In genomic region chr17:27451787-27452186, GRCm38 (mm10) we compare ENCODE assay signal across 9 mouse cellular contexts.
DNase-seq lines count a peak whose midpoint lies in the region; ATAC-seq and TF ChIP-seq lines count a peak whose summit lies in the region.
"Had no signal": no experiment of that assay in that cellular context is flagged by ENCODE, and none has a peak within 500 bp of the region (broad histone marks: within the 10 kb centered on the region; RNA-seq: fewer than 3 reads in every experiment).

No protein-coding gene starts in this region.

- no peaks in the 10 kb centered on the region for H3K27me3 ChIP-seq in forebrain, postnatal 0 days (ENCODE audit: insufficient read depth, low read length)
- 0 out of 2 replicates have a peak, but pooled peaks cover 3% of the 10 kb centered on the region for H3K27me3 ChIP-seq in forebrain, embryonic 14.5 days (replicated peaks; ENCODE audit: control insufficient read depth, insufficient read depth, low read length)
- H3K27me3 ChIP-seq: liver, embryonic 15.5 days had no signal

- no peaks in the 10 kb centered on the region for H3K4me1 ChIP-seq in forebrain, postnatal 0 days (ENCODE audit: insufficient read depth)
- H3K4me1 ChIP-seq in forebrain, embryonic 14.5 days (ENCODE audit: control insufficient read depth, insufficient read depth, low read length), result no peaks in the 10 kb centered on the region
- H3K4me1 ChIP-seq: liver, embryonic 15.5 days had no signal

- no peak for ATAC-seq in forebrain, postnatal 0 days
- no peak for ATAC-seq in forebrain, embryonic 14.5 days
- ATAC-seq in common myeloid progenitor, adult 5-6 weeks (replicated peaks; ENCODE audit: low read depth, poor library complexity, severe bottlenecking), result peak; percentile 55; the same call in 1 of the 2 replicates

- H3K4me3 ChIP-seq in forebrain, postnatal 0 days (ENCODE audit: low read depth, low read length), result no peak overlapping the region
- no peak overlapping the region for H3K4me3 ChIP-seq in forebrain, embryonic 14.5 days (ENCODE audit: low read depth, low read length)
- H3K4me3 ChIP-seq: liver, embryonic 15.5 days had no signal

- 21% methylated on average over 9 of the region's 9 CpGs for WGBS in forebrain, postnatal 0 days
- WGBS in forebrain, embryonic 14.5 days, result 24% methylated on average over 9 of the region's 9 CpGs

- no peak overlapping the region for H3K9ac ChIP-seq in forebrain, postnatal 0 days
- no peak overlapping the region for H3K9ac ChIP-seq in forebrain, embryonic 14.5 days (ENCODE audit: low read length)
- H3K9ac ChIP-seq: liver, embryonic 15.5 days had no signal

- H3K4me2 ChIP-seq in forebrain, postnatal 0 days (ENCODE audit: low read depth), result no peak overlapping the region
- no peak overlapping the region for H3K4me2 ChIP-seq in forebrain, embryonic 14.5 days (ENCODE audit: low read length)
- H3K4me2 ChIP-seq: liver, embryonic 15.5 days had no signal

- TF ChIP-seq CTCF in forebrain, postnatal 0 days (IDR thresholded peaks at IDR 0.05; ENCODE audit: low read depth), result peak; percentile 50

- H3K9me3 ChIP-seq in forebrain, postnatal 0 days (ENCODE audit: low read length), result no peaks in the 10 kb centered on the region
- H3K9me3 ChIP-seq in forebrain, embryonic 14.5 days (replicated peaks; ENCODE audit: control insufficient read depth, low read length), result no peaks in the 10 kb centered on the region
- H3K9me3 ChIP-seq: liver, embryonic 15.5 days had no signal

- no peak for DNase-seq in forebrain, postnatal 0 days
- DNase-seq in forebrain, embryonic 14.5 days (ENCODE audit: low spot score), result no peak
- DNase-seq in retina, embryonic 14.5 days (ENCODE audit: low spot score), result peak; percentile 46
- DNase-seq in retina, postnatal 1 day, result no peak
- no peak for DNase-seq in frontal cortex, postnatal 14 days (ENCODE audit: low spot score in 2 of 2)
- DNase-seq in layer of hippocampus, adult 11-12 months (ENCODE audit: low spot score), result no peak
- DNase-seq in layer of hippocampus, adult 9-10 months (ENCODE audit: low spot score), result no peak

- H3K27ac ChIP-seq in forebrain, postnatal 0 days (ENCODE audit: low read depth, low read length), result no peak overlapping the region
- H3K27ac ChIP-seq in forebrain, embryonic 14.5 days (ENCODE audit: low read depth, low read length), result no peak overlapping the region
- H3K27ac ChIP-seq: liver, embryonic 15.5 days had no signal

- H3K36me3 ChIP-seq in forebrain, postnatal 0 days (ENCODE audit: insufficient read depth), result no peaks in the 10 kb centered on the region
- H3K36me3 ChIP-seq in forebrain, embryonic 14.5 days (ENCODE audit: control insufficient read depth, insufficient read depth, low read length), result no peaks in the 10 kb centered on the region
- H3K36me3 ChIP-seq: liver, embryonic 15.5 days had no signal
